In the genomic region with DNA sequence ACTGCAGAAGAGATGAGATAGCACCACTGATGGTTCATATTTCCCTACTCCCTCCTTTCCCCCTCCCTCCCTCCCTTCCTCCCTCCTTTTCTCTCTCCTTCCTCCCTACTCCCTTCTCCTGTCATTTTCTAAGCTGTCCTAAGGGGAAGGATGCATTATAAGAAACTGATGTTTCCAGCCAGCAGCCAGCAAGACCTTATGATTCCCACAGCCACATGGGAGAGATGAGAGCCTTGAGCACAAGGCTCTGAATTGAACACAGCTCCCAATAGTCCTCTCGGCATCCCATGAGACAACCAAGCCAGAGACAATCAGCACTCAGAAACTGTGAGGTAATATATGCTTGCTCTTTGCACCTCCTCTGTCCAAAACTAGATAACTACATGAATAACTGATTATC, we compare ENCODE assay signal across 30 mouse cellular contexts.
"Had no signal": no experiment of that assay in that cellular context is flagged by ENCODE, and none has a peak within 500 bp of the region (broad histone marks: within the 10 kb centered on the region; RNA-seq: fewer than 3 reads in every experiment).

No protein-coding gene starts in this region.

- H3K4me1 ChIP-seq: hindbrain, embryonic 10.5 days; hindbrain, embryonic 12.5 days; hindbrain, embryonic 13.5 days; hindbrain, embryonic 15.5 days; intestine, embryonic 15.5 days; kidney, embryonic 15.5 days had no signal

- H3K36me3 ChIP-seq: heart, embryonic 12.5 days; heart, embryonic 13.5 days; heart, embryonic 15.5 days; hindbrain, embryonic 10.5 days; hindbrain, embryonic 12.5 days; hindbrain, embryonic 13.5 days; hindbrain, embryonic 15.5 days; intestine, embryonic 15.5 days; kidney, embryonic 15.5 days had no signal

- H3K9ac ChIP-seq: heart, embryonic 12.5 days; heart, embryonic 13.5 days; heart, embryonic 15.5 days; hindbrain, embryonic 12.5 days; hindbrain, embryonic 13.5 days; hindbrain, embryonic 14.5 days; hindbrain, embryonic 15.5 days; intestine, embryonic 15.5 days; kidney, embryonic 15.5 days had no signal

- H3K27ac ChIP-seq: heart, embryonic 13.5 days; heart, embryonic 15.5 days; hindbrain, embryonic 10.5 days; hindbrain, embryonic 12.5 days; hindbrain, embryonic 13.5 days; hindbrain, embryonic 14.5 days; hindbrain, embryonic 15.5 days; hindbrain, postnatal 0 days; intestine, embryonic 15.5 days; kidney, embryonic 15.5 days; kidney, postnatal 0 days; layer of hippocampus, adult 2 months; left cerebral cortex, adult 2 months had no signal

- H3K27me3 ChIP-seq: heart, embryonic 12.5 days; heart, embryonic 13.5 days; heart, embryonic 15.5 days; hindbrain, embryonic 12.5 days; hindbrain, embryonic 13.5 days; hindbrain, embryonic 15.5 days; intestine, embryonic 15.5 days; kidney, embryonic 15.5 days had no signal

- DNase-seq: heart, postnatal 10 days; heart, postnatal 14 days; heart, postnatal 36 days; heart, postnatal 4 days; kidney, adult 11 months; kidney, adult 18-20 months; kidney, adult 2 months; kidney, adult 8-10 months; kidney, adult 9 months; kidney, postnatal 10 days; kidney, postnatal 14 days; kidney, postnatal 25 days; kidney, postnatal 36 days; kidney, postnatal 4 days; layer of hippocampus, adult 9-11 months; layer of hippocampus, postnatal 36 days had no signal

- H3K4me3 ChIP-seq: heart, embryonic 12.5 days; heart, embryonic 13.5 days; heart, embryonic 15.5 days; hindbrain, embryonic 10.5 days; hindbrain, embryonic 12.5 days; hindbrain, embryonic 13.5 days; hindbrain, embryonic 15.5 days; intestine, embryonic 15.5 days; kidney, embryonic 15.5 days; layer of hippocampus, adult 2 months; left cerebral cortex, adult 2 months had no signal
